Mouse (Mus musculus) bone marrow macrophage, adult 2 months (primary cell): Measurements from ENCODE around the gene Dpp6.

Experiments used
- CTCF ChIP-seq: IDR thresholded peaks from 2 replicates; pipeline ENCODE4 v1.5.1; 2012; ENCODE audit warnings: low read depth, mild to moderate bottlenecking, low read length, moderate library complexity
- POLR2A ChIP-seq: IDR thresholded peaks from 2 replicates; pipeline ENCODE4 v1.6.1; 2012; ENCODE audit warnings: mild to moderate bottlenecking, low read depth, low read length, borderline replicate concordance

DNA sequence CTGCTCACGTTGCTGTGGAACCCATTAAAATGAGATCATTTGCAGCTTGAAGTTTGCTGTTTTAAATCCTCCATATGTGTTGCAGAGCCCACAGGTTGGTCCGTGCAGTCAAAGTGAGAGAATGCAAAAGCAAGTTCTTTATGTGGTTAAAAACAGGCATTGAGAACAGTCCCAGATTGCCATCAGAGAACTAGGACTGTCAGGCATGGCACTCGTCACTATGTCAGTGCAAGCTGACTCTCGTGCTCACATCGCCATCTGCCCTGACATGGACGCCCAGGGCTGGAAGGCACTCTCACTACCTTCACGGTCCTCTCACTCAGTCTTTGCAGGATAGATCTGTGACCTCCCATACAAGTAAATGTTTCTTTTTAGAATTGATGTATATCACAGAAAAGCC, 600.4 kb downstream of the Dpp6 start:
- TF ChIP-seq CTCF (no peak), POLR2A (no peak)
